Mouse (Mus musculus) embryo, embryonic 10.5 days (tissue): ENCODE data around the gene Epha7.

ENCODE experiments used
- DNase-seq: peaks from one replicate; pipeline ENCODE4 v3.0.0-alpha.2; 2015; ENCODE audit warnings: low spot score

Gene Epha7

DNA sequence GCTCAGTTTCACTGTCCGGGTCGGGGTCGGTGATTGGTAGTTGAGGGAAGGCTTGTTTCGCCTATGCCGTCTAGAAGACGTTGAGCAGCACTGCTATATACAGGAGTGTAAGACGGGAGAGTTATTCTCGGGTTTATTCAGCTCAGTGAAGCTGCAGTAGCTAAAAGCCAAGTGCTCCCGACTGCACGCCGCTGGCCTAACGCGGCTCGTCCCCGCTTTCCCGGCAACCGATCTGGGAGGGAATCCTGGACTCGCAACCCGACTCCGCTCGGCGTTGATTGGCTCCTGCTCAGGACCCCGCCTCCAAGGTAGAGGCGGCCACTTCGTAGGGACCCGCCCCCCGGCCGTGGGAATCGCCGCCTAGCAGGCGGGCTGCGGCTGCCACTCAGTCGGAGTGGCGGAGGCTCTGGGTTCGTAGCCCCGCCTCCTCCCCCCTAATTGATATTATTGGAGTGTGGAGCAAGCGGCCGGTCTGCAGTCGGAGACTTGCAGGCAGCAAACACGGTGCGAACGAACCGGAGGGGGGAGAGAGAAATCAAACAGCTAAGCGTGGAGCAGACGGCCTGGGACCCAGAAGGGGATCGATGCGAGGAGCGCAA lies at the start of gene Epha7:
TSS of gene Epha7 (plus strand) at position 441 of the 599 bp plus-strand sequence.
- DNase-seq: peak; percentile 98

DNA sequence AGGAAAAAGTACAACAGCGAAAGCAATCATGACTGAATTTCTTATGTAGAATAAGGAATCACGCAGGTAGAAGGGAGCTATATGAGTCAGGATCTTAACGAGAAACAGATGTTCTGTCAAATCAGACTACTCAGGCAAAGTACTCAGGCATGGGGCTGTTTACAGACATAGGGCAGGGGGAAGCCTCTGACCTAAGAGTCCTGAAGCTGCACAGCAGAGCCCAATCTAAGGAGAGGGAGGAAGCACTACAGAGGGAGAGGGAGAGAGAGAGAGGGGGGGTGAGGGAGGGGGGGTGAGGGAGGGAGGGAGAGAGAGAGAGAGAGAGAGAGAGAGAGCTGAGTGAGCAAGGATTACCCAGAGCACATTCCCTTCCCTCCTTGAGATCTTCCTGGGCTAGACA lies 29.0 kb upstream of the Epha7 start:
- DNase-seq: peak; percentile 76

DNA sequence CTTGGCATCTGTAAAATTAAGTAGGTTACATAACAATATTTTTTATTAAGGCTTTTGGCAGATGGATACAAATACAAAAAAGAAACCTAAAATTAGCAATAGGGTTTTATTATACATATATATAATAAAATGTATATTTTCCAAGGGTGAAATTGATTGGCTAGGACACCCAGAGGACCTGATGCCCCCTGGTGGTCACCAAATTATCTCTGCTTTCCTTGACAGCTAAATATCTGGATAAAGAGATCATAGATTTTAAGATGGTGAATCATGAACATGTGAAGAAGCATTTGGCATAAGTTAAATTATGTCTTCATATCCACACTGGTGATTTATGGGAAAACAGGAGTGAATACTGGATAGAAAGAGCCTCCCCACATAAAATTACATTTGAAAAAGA lies 4.1 kb upstream of the Epha7 start:
- DNase-seq: peak; percentile 74

DNA sequence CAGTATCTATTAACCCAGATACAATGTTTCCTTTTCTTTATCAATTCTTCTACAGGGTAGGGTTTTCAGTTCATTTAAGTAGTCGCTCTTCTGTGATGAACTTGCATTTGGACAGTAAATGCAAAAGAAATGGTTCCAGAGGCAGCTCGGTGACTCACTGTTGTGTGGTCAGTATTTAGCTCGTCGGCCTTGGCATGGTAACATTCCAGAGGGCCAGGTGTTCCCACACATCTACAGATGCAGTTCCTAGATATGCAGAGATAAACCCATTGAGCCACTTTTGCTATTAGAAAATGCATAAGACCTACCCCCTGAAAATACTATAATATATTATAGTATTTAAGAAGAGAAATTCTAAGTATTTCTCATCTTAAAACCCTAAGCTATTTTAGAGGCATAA lies 3.2 kb upstream of the Epha7 start:
- no peak for DNase-seq

DNA sequence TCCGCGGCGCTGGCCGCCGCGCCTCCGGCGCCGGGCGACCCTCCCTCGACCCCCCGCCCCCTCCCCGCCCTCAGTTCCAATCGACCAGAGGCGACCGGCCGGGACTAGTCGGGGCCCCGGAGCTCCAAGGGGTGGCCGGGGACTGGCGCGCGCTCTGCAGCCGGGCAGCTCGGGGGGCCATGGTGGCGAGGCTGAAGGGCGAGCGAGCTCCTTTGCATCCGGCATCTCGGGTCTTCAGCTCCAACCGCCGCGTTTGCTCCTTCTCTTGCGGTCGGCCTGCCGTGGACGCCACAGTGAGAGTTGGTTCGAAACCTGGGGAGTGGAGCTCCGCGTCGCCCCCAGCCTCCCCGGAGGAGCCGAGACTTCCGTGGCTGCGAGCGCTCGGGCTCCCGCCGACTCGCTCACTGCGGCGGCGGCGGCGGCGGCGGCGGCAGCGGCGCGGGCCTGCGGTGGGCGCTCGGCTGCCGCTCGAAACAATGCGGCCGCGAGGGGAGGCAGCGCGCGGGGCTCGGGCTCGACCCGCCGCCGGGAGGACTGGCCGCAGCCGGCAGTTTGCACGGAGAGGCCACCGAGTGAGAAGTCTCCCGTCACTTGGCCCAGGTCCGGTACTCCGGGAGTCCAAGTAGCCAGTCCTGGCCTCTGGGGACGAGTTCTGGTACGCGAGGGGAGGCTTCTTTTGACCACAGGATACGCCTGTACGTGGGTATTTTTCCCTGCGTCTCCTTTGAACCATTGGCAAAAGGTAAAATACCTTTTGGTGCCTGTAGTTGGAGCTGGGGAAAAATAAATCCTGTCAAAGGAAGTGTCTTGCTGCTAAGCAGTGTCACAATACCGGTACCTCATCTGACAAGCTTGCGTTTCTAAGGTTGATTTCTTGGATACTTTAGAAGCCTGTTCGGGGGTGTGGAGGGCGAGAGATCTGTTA lies 882 bp downstream of the Epha7 start:
- DNase-seq: peak; percentile 68

DNA sequence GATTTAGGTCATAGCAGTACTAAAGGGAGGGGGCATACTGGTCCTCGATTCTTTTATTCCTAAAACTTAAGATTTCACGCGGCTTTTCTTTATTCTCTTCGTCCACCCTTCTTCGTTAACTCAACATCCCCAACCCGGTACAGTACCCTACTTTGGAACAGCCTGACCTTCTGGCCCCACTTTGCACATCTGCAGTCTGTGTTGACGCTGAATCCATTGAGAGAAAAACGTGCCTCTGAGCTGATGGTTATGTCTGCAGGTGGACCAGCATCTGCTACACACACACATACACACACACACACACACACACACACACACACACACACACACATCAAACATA lies 1.5 kb downstream of the Epha7 start:
- DNase-seq: no peak

DNA sequence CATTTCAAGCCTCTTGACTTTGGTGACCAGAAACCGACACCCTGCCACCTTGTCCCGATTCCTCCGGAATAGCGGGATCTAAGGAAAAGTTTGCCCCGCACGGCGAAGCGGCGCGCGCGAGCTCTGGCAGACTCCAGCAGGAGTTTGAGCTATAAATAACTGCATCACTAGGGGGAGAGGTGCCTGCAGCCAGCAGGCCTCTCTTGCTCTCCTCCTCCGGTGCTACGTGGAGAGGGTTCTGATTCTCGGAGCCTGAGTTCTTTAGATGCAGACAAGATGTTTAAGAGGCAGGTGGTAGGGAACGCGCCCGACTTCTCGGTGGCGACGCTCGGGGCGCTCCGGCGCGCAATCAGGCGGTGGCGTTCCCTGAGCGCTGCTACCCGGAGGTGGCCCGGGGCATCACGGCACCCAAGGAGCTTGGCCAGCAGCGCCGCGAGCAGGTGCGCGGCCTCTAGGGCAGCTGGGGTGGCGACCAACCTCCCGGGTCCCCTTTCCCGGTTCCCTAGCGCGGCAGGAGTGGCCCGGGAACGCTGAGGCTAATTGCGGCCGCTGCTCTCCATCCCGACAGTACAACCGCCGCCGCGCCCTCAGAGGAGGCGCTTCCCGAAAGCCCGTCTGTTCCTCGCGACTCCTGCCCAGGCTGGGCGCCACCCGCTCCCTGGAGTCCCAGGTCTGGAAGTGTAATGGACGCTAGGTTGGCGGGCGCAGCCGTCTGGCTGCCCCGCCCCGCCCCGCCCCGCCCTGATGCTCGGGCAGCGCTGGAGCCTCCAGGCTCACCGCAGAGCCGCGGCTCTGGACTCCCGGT lies 2.1 kb downstream of the Epha7 start:
- peak; percentile 77 for DNase-seq

DNA sequence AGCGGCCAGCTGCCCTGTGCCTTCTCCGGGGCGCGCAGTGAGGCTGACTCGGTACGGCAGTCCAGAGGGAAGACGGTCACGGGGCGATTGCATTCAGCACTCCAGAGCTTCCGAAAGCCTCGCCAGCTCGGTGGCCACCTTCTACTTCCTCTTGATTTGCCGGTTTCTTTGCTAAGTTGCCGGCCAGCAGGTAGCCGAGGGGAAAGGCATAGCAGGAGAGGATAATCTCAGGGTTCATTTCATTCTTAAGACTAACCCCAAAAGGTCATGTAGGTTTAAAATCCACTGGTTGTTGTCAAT lies 2.6 kb downstream of the Epha7 start:
- DNase-seq: no peak

DNA sequence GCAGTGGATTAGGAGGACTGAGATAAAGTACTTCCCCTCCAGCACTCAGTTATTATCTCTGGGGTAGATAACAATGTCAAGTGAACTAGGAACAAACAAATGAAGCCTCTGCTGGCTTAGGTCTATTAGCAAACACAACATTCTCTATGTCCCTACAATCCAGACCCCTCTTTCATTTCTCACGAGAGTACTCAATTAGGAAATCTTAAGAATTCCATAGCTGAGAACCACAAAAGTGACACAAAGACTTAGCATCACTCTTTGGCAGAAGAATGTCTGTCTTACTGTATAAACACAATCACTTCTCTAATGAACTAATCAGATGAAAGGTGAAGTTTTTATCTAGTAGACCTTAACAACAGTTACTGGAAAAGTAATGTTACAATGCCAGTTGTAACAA lies 10.7 kb downstream of the Epha7 start:
- no peak for DNase-seq

DNA sequence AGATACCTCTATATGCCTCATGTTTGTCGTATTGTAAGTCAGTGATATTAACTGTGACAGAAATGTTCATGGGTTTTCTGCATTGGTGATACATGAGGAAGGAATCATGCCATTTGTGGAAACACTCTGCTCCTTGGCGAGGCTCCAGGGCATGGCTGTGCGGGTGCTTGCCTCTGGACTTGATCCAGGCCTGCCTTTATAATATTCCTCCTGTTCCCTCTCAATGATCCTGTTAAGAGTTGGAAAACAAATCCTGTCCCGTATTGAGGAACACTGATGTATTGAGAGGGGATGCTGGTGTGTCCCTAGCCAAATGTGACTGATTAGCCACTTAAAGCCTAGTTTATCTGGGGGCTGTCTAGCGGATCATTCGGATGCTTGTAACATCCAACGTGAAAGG lies 11.7 kb downstream of the Epha7 start:
- no peak for DNase-seq

DNA sequence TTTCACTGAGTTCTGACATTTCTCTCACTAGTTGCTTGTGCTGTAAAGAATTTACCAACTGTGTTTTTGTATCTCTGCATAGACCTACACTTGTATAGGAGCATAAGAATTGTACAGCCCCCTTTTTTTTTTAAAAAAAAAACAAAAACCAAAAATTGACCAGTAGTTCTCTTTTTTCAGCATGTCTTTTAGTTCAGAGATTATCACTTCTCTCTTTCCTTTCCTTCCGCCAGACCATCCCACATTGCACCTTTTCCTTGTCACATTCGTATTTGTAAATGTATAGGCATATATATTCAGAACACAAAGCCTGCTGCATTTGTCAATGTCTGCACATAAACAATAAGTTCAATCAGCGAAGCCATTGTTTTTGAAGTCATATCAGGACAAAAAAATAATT lies 24.7 kb downstream of the Epha7 start:
- DNase-seq: no peak

DNA sequence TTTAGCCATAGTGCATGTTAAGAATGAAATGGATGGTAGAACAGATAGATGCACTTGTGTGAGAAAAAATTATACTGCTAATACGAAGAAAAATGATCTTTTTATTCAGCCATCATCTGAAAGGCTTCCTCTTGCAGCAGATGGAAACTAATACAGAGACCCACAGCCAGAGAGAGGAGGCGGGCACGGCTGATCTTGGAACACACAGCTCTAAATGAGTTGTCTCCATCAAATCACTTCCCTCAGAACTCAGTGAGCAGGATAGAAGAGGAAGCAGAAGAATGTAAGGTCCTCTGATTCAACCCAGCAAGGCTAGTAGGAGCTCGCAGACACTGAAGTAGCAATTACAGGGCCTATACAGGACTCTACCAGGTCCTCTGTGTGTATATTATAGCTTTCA lies 33.4 kb downstream of the Epha7 start:
- no peak for DNase-seq

DNA sequence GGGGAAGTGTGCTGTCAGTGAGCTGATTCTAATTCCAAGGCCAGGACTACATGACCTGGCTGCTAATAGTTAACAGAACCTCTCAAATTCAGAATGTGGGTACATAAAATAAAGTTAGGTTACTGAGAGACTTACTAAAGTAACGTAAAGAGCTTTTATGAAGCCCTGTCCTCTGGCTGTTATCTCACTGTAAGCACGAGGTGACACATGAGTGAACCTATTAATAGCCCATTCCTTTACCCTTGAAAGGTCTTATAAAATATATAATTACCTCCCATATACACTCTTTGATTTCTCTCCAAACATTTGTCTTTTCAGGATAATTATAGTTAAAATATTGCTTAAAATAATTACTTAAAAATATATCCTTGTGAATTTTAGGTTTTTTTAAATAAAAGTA lies 37.5 kb downstream of the Epha7 start:
- DNase-seq: no peak

DNA sequence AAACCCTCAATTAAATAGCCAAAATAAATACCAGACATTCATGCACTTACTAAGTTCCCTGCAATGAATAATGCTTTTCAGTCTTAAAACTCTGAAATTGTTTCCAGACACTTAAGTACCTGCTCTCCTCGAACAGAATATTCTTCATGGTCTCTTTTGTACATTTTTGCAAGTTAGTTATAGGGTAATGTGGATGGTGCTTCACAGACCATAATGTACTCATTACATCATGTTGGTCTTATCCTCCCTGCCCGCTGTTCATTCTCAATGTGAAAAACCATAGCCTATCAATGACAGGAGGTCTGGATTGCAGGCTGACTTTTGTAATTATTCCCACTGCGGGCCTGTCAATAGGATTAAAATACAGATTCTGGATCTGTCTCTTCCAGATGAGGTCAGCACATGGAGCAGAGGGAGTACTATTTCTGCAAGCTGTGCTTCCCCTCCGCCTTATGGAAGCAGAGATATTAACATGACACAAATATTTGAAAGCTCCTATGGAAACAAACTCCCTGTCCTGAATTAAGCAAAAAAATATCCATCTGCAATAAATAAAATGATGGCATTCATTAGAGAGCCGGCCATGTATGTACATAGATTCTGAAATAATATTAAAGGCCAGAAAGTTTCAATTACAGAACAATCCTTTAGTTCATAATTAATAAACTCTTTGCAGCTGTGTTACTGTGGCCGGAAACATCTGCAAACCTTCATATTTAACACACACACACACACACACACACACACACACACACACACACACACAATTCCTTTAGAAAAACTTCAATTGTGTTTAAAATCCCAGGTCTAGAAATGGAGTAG lies 50.1 kb downstream of the Epha7 start:
- DNase-seq: no peak

DNA sequence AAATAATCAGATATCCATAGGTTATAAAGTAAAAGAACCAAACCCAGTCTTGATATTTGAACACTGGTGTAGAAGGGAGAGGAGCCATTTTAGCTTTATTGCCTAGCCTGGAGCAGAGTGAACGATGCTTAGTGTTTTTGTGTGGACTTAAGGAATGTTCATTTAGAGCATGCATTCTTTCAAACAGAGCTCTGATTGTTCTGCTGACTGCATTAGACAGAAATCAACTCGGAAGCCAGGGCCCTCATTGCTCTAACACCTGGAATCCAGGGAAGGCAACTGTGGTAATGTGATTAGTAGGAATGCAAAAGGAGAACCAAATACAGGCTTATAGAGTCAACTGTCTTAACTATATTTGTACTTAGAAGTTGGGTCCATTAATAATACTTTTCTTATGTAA lies 53.5 kb downstream of the Epha7 start:
- DNase-seq: peak; percentile 25

DNA sequence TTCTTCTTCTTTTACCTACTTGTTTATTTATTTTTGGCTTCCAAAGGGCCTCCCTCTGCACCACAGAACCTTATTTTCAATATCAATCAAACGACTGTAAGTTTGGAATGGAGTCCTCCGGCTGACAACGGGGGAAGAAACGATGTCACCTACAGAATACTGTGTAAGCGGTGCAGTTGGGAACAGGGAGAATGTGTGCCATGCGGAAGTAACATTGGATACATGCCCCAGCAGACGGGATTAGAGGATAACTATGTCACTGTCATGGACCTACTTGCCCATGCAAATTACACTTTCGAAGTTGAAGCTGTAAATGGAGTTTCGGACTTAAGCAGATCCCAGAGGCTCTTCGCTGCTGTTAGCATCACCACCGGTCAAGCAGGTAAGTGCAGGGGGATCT lies 58.7 kb downstream of the Epha7 start:
- DNase-seq: no peak

DNA sequence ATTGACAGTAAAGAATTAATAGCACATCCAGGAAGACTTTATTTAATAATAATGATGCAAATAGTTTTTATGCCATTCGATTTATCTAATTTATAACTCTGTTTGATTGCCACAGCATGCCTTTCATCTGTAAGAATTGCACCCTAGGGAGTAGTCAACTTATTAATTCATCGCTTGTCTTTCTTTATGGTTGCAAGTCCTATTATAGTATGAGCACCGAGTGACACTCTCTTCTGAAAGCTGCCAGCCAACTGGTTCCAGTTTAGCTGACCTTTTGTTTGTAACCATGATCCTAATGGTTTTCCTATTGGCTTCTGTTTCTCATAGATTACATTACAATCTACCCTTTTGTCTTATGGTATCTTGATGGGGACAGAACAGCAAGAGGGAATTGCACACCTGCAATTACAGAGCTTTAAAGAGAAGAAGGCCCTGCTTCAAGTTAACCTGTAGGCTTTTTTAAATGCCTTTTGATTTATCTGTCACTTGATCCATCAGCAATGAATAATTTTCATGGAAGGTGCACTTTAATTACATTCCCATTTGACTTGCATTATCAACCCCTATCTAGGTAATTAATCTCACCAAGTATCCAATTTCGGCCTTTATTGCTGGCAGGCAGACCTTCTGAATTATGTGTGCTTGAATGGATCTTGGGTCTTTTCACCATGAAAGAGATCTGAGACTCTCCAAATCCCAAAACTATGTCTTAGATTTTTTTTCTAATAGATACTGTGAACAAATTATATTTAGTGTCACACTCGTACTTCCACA lies 68.5 kb downstream of the Epha7 start:
- peak; percentile 36 for DNase-seq

DNA sequence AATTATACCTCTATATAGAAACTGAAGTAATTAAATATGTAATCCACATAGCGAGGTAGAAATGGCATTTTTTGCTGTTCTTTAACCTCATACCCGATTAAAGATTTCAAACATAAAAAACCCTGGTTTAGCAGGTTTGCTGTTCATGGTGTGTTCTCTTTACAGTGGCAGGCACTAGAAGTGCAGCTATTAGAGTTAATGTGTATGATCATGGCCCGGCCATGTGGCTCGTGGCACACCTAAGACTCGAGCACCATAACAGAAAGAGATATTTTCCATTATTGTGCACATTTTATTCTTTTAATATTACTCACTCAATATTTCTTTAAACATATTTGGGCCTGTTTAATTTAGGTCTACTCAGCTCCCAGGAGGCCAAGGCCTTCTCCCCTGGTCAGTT lies 76.7 kb downstream of the Epha7 start:
- no peak for DNase-seq

DNA sequence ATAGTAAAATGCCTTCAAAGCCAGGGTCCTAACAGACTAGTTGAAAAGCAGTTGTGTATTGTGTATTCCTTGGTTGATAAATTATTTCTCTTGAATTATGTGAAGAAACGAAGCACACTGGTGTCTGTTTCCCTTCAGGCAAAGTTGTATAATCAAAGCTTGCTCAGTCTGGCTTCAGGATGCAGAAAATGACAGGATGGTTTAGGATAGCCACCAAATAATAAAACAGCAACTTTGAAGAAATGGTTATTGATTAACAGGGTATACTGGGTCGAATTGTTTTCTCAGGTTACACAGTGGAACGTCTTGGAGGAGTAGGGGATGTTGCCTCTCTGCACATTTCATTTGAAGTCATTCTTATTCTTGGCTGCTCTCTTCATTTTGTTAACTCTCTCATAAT lies 77.2 kb downstream of the Epha7 start:
- DNase-seq: no peak

DNA sequence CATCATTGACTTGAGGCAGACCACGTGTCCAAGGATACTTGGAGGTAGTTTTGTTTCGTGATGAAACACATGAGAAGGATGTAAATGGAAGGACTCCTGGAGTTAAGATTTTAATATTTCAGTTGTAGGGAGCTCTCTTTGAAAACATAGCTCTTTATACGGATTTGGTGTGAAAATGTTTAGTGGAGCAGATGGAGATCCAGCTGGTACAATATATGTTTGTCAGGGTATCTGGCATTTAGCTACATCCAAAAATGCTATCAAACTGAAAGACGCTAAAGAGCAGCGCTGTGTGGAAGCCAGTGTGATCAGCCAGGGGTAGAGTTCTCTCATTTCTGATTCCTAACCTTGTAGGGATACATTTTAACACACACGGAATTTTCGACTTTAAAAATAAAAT lies 82.5 kb downstream of the Epha7 start:
- DNase-seq: no peak

DNA sequence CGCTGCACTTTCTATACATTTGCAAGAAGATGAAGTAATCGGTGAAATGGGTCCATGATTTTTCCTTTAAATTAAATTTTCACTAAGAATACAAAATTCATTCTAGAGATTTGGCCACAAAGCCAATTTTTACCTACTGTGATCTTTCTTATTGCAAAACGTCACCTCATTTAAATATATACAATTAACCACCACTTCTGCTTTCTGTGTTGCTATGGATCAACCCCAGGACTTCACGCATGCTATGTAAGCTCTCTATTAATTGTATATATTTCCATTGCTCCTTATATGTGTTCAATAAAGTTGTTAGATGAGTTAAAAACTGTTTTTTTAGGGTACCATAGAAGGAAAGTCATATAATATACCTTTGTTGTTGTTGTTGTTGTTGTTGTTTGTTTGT lies 86.4 kb downstream of the Epha7 start:
- no peak for DNase-seq

DNA sequence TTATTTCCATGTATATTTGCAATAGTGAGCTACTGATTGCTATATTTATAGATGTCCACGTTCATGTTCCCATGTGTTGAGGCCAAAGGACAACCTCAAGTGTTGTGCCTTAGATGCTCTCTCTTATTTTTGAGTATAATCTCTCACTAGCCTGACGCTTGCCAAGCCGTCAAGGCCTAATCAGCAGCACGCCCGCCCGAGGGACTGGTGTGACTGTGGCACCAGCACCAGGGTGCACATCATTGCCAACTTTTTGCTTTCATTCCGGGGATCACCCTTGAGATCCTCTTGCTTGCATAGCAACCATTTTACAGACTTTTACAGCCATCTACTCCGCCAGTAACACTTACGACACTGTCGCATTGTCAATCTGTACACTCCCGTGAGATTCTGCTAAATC lies 86.9 kb downstream of the Epha7 start:
- no peak for DNase-seq
